Mouse (Mus musculus) liver, embryonic 16.5 days (tissue): ENCODE results near the gene Rxra. TPM values are rescaled to one million over a fixed set of nuclear protein-coding genes. Genes with fewer than 3 reads are reported as not detected.

Source experiments
- ATAC-seq: fragments of 200-750 bp; cut with Nextera tagmentation; 2 replicates; pipeline ENCODE4 v1.8.0; 2017; ENCODE audit warnings: low read depth, mild to moderate bottlenecking, moderate number of reproducible peaks, moderate library complexity
- H3K27ac ChIP-seq: fragments of 300-500 bp; sonication (generic); 2 replicates; pipeline ENCODE4 v1.5.1; 2014; ENCODE audit warnings: mild to moderate bottlenecking, low read length
- H3K27me3 ChIP-seq: fragments of 300-500 bp; sonication (generic); 2 replicates; pipeline ENCODE4 v1.6.1; 2014; ENCODE audit warnings: low read depth, low read length, mixed read lengths; ENCODE audit not compliant: control insufficient read depth, insufficient read depth
- H3K36me3 ChIP-seq: fragments of 300-500 bp; sonication (generic); 2 replicates; pipeline ENCODE4 v1.6.1; 2014; ENCODE audit warnings: mild to moderate bottlenecking; ENCODE audit not compliant: control insufficient read depth, insufficient read depth
- H3K4me1 ChIP-seq: fragments of 300-500 bp; sonication (generic); 2 replicates; pipeline ENCODE4 v1.6.1; 2014; ENCODE audit warnings: low read depth, low read length, mixed read lengths; ENCODE audit not compliant: control insufficient read depth
- H3K4me2 ChIP-seq: fragments of 300-500 bp; sonication (generic); 2 replicates; pipeline ENCODE4 v1.6.1; 2014; ENCODE audit warnings: low read depth, low read length, mixed read lengths
- H3K4me3 ChIP-seq: fragments of 300-500 bp; sonication (generic); 2 replicates; pipeline ENCODE4 v1.5.1; 2014; ENCODE audit warnings: low read depth, mild to moderate bottlenecking, low read length
- H3K9ac ChIP-seq: fragments of 300-500 bp; sonication (generic); 2 replicates; pipeline ENCODE4 v1.6.1; 2014; ENCODE audit warnings: low read depth, low read length
- H3K9me3 ChIP-seq: fragments of 300-500 bp; sonication (generic); replicated peaks from 2 replicates; pipeline ENCODE4 v1.6.1; 2016; ENCODE audit warnings: low read length; ENCODE audit not compliant: control insufficient read depth
- WGBS: fragments of 180-500 bp; shearing (Covaris S2); extraction: QIAGEN DNeasy Blood & Tissue Kit; methylation state at CpG from one replicate; pipeline ENCODE4 v1.1.7; 2014; ENCODE audit not compliant: insufficient replicate concordance; 5-methylcytosine and 5-hydroxymethylcytosine counted together
- polyA plus RNA-seq: library from polyadenylated mRNA; unstranded; fragments of >200 nt; fragmentation: Nextera tagmentation; extraction: Ambion mirVana; gene quantifications from 2 replicates; pipeline ENCODE4 v1.2.1, GENCODE M21; 2015

The Rxra gene
- polyA plus RNA-seq, 1 experiment from 2014 or later, result 5.5 TPM

DNA sequence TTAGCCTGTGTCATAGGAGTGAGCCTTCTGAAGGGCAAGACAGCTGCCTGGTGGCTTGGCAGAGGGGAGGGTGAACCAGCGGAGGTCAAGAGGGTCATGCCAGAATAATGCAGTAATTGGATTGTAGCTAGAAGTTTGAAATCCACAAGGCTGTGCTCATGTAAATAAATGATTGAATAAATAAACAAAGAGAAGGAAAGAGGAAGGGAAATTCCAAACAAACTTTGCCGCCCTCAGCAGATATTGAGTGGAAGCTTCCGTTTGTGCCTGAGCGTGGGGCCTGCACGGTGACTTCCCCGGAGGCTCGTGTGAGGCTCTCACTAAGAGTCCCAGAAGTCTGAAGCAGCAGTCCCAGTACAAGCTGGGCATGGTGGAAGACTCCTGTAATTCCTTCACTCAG is 91.5 kb downstream of the Rxra start:
- WGBS, result 52% methylated on average over 7 of the region's 7 CpGs
- Histone ChIP-seq H3K27ac (no peak overlapping the region), H3K4me3 (no peak overlapping the region), H3K27me3 (no peaks in the 10 kb centered on the region), H3K36me3 (no peaks in the 10 kb centered on the region), H3K4me1 (no peaks in the 10 kb centered on the region; the same call in 1 of the 2 replicates), H3K9ac (no peak overlapping the region), H3K4me2 (no peak overlapping the region), H3K9me3 (no peaks in the 10 kb centered on the region)
- ATAC-seq, result no peak

DNA sequence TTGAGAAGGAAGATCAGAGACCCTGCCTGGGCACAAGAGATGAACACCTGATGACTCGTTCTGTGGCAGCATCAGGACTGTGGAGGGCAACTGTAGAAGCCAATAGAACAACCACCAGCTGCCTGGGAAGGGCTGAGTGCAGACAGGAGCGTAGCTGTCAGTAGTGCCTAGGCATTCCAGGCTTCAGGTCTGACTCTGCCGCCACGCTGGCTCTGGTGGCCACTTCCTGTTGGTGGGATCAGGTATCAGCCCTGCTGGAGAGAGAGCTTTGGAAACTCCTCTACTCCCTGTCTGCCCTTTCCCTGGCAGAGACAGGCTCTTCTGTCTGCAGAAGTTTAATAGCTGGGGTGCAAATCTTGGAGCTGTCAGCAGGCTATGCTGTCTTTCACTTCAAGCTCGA is 93.5 kb downstream of the Rxra start:
- Histone ChIP-seq H3K4me1 (no peaks in the 10 kb centered on the region; the same call in 1 of the 2 replicates), H3K27ac (no peak overlapping the region), H3K36me3 (no peaks in the 10 kb centered on the region), H3K4me2 (no peak overlapping the region), H3K9me3 (no peaks in the 10 kb centered on the region), H3K9ac (no peak overlapping the region), H3K27me3 (no peaks in the 10 kb centered on the region), H3K4me3 (no peak overlapping the region)
- no peak for ATAC-seq
- 19% methylated on average over 5 of the region's 5 CpGs for WGBS

DNA sequence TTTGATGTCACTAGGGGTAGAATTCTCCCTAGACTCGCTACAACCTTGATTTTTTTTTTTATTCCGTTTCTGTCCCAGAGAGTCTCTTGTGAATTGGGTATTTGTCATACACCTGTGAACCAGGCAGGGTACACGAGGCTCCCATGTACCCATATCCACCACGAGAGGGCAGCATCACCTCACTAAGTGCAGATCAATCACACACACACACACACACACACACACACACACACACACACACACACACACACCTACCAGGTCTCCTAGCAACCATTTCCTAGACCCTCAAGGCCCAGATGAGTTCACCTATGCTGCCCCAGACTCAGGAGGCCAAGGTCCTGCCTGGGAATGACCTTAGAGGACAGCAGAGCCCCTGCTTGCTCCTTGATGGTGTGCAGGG is 94.0 kb downstream of the Rxra start:
- Histone ChIP-seq H3K27ac (no peak overlapping the region), H3K4me2 (no peak overlapping the region), H3K9ac (no peak overlapping the region), H3K4me1 (no peaks in the 10 kb centered on the region; the same call in 1 of the 2 replicates), H3K4me3 (no peak overlapping the region), H3K36me3 (no peaks in the 10 kb centered on the region), H3K27me3 (no peaks in the 10 kb centered on the region), H3K9me3 (no peaks in the 10 kb centered on the region)
- 5% methylated on average over 4 of the region's 4 CpGs for whole genome bisulfite sequencing
- ATAC-seq, result no peak

DNA sequence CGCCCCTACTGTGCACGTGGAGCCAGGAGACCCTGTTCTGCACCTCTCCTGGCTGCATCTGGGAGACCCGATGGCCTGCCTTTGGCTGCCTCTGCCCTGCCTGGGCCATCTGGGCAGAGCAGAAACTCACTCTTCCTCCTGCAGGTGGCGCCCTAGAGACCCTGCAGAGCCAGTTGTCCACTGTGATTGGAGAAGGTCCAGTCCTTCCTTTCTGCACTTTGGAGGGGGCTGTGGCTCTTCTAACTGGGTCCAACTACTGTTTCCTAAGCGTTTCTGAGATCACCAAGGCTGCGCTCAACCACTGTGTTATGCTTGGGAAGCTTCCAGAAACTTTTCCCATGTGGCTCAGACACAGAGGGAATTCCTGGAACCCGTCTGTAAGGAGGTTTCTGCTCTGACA is 95.7 kb downstream of the Rxra start:
- WGBS, result 24% methylated on average over 7 of the region's 7 CpGs
- ATAC-seq, result no peak
- H3K27me3 ChIP-seq, result no peaks in the 10 kb centered on the region
- H3K4me2 ChIP-seq, result no peak overlapping the region
- no peaks in the 10 kb centered on the region for H3K36me3 ChIP-seq
- no peak overlapping the region for H3K27ac ChIP-seq
- H3K4me1 ChIP-seq, result no peaks in the 10 kb centered on the region; the same call in 1 of the 2 replicates
- no peaks in the 10 kb centered on the region for H3K9me3 ChIP-seq
- H3K4me3 ChIP-seq, result no peak overlapping the region
- no peak overlapping the region for H3K9ac ChIP-seq

- H3K9ac ChIP-seq, result no peak overlapping the region
- H3K4me2 ChIP-seq, result no peak overlapping the region
- no peaks in the 10 kb centered on the region for H3K9me3 ChIP-seq
- ATAC-seq, result no peak
- H3K36me3 ChIP-seq, result no peaks in the 10 kb centered on the region
- H3K4me3 ChIP-seq, result no peak overlapping the region
- 67% methylated on average over 7 of the region's 7 CpGs for WGBS
- no peaks in the 10 kb centered on the region; the same call in 1 of the 2 replicates for H3K4me1 ChIP-seq
- no peaks in the 10 kb centered on the region for H3K27me3 ChIP-seq
- no peak overlapping the region for H3K27ac ChIP-seq
These were observed 96.7 kb downstream of the Rxra start for GRCm38 (mm10) chr2:27772841-27773388.

DNA sequence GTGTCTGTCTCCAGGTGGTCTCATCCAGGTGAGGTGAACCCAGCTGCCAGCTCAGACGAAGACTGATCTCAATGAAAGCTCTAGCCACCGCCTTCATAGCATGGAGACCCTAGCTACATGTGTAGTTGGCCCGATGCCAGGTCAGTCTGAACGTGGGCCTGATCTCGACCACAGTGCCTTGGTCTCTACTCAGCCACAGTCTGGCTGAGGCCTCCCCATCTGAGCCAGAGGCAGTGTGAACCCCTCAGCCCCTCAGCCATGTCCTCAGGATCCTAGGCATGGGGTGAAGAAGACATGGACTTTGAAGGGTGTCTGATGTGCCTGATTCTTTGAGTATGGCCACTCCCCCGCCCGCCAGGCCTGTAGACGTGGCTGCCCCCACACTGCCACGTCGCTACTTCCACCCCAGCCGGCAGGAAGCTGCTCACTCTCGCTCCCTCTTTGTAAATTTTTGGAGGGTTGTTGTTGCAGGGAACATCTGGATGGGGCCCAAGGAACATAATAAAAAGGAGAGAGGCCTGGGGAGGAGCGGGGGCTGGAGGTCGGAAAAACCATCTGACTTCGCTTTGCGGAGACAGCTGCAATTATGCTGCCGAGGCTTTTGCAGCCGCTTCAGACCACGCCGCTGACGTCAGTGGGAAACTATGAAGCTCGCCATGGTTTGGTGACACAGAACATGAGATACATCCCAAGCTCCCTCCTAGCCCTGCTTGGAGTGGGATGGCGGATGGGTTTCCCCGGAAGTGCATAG is 97.9 kb downstream of the Rxra start:
- Histone ChIP-seq H3K4me3 (no peak overlapping the region), H3K4me1 (no peaks in the 10 kb centered on the region; the same call in 1 of the 2 replicates), H3K4me2 (no peak overlapping the region), H3K9ac (no peak overlapping the region), H3K36me3 (no peaks in the 10 kb centered on the region), H3K27me3 (no peaks in the 10 kb centered on the region), H3K27ac (no peak overlapping the region), H3K9me3 (no peaks in the 10 kb centered on the region)
- ATAC-seq, result no peak
- WGBS, result 64% methylated on average over 24 of the region's 24 CpGs

GRCm38 (mm10) chr2:27775006-27775405 is 98.8 kb downstream of the Rxra start:
- Histone ChIP-seq H3K4me2 (no peak overlapping the region), H3K9ac (no peak overlapping the region), H3K27me3 (no peaks in the 10 kb centered on the region), H3K36me3 (no peaks in the 10 kb centered on the region), H3K9me3 (no peaks in the 10 kb centered on the region), H3K4me3 (no peak overlapping the region), H3K27ac (no peak overlapping the region), H3K4me1 (no peaks in the 10 kb centered on the region; the same call in 1 of the 2 replicates)
- no peak for ATAC-seq
- 75% methylated on average over 10 of the region's 10 CpGs for WGBS

GRCm38 (mm10) chr2:27775625-27776024 is 99.4 kb downstream of the Rxra start:
- no peak for ATAC-seq

DNA sequence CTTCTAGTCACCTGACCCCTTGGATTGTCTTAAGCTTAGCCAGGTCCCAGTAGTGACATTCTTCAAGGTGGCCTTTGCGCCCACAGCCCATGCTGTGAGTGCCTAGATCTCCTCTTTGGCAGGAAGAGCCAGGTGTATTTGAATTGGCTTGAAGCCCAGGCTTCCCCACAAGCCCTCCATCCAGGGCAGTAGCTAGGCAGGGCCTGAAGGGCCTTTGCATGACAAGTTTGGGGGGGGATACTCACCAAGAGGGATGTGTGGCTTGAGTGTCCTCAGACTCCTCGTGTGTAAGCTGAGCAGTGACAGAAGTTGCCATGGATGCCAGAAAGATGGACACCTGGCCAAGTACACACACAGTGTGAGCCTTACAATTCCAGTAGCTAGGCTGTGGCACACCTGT is 101.5 kb downstream of the Rxra start:
- H3K4me3 ChIP-seq, result no peak overlapping the region
- H3K4me2 ChIP-seq, result no peak overlapping the region
- no peaks in the 10 kb centered on the region for H3K36me3 ChIP-seq
- 31% methylated on average over 2 of the region's 2 CpGs for WGBS
- H3K27ac ChIP-seq, result no peak overlapping the region
- no peak overlapping the region for H3K9ac ChIP-seq
- ATAC-seq, result no peak
- no peaks in the 10 kb centered on the region for H3K9me3 ChIP-seq
- H3K27me3 ChIP-seq, result no peaks in the 10 kb centered on the region
- H3K4me1 ChIP-seq, result no peaks in the 10 kb centered on the region; the same call in 1 of the 2 replicates

More at GRCm38 (mm10) chr2:27775625-27776024, 99.4 kb downstream of the Rxra start:
- no peak overlapping the region for H3K27ac ChIP-seq
- H3K4me3 ChIP-seq, result no peak overlapping the region
- WGBS, result 44% methylated on average over 5 of the region's 5 CpGs
- no peaks in the 10 kb centered on the region for H3K27me3 ChIP-seq
- H3K4me1 ChIP-seq, result no peaks in the 10 kb centered on the region; the same call in 1 of the 2 replicates
- no peaks in the 10 kb centered on the region for H3K9me3 ChIP-seq
- no peak overlapping the region for H3K9ac ChIP-seq
- no peaks in the 10 kb centered on the region for H3K36me3 ChIP-seq
- H3K4me2 ChIP-seq, result no peak overlapping the region
